Mouse (Mus musculus) neural tube, embryonic 12.5 days (tissue): ENCODE measurements around the gene Tgif2. TPM values are rescaled to one million over a fixed set of nuclear protein-coding genes. Genes with fewer than 3 reads are reported as not detected.

Experiments
- ATAC-seq: fragments of 200-750 bp; cut with Nextera tagmentation; 2 replicates; pipeline ENCODE4 v1.8.0; 2017; ENCODE audit warnings: low read depth, mild to moderate bottlenecking, moderate TSS enrichment, moderate library complexity; ENCODE audit not compliant: low FRiP score
- H3K27ac ChIP-seq: fragments of 300-500 bp; sonication (generic); 2 replicates; pipeline ENCODE4 v1.5.1; 2016
- H3K27me3 ChIP-seq: fragments of 300-500 bp; sonication (generic); replicated peaks from 2 replicates; pipeline ENCODE4 v1.6.1; 2016; ENCODE audit warnings: mild to moderate bottlenecking
- H3K36me3 ChIP-seq: fragments of 300-500 bp; sonication (generic); 2 replicates; pipeline ENCODE4 v1.6.1; 2016; ENCODE audit warnings: mild to moderate bottlenecking
- H3K4me1 ChIP-seq: fragments of 300-500 bp; sonication (generic); 2 replicates; pipeline ENCODE4 v1.6.1; 2016
- H3K4me2 ChIP-seq: fragments of 300-500 bp; sonication (generic); replicated peaks from 2 replicates; pipeline ENCODE4 v1.6.1; 2016; ENCODE audit warnings: mild to moderate bottlenecking
- H3K4me3 ChIP-seq: fragments of 300-500 bp; sonication (generic); 2 replicates; pipeline ENCODE4 v1.5.1; 2016
- H3K9ac ChIP-seq: fragments of 300-500 bp; sonication (generic); 2 replicates; pipeline ENCODE4 v1.6.1; 2016; ENCODE audit warnings: mild to moderate bottlenecking
- H3K9me3 ChIP-seq: fragments of 300-500 bp; sonication (generic); 2 replicates; pipeline ENCODE4 v1.6.1; 2016; ENCODE audit warnings: mild to moderate bottlenecking
- WGBS: fragments of 180-500 bp; shearing (Covaris S2); methylation state at CpG from one replicate; pipeline ENCODE4 v1.1.7; 2016; 5-methylcytosine and 5-hydroxymethylcytosine counted together
- polyA plus RNA-seq: library from polyadenylated mRNA; unstranded; fragments of >200 nt; fragmentation: Nextera tagmentation; extraction: Ambion mirVana; gene quantifications from 2 replicates; pipeline ENCODE4 v1.2.1, GENCODE M21; 2016

The Tgif2 gene
- polyA plus RNA-seq, 1 experiment from 2014 or later, result 61.7 TPM

- 3% methylated on average over 28 of the region's 28 CpGs for WGBS
- H3K9ac ChIP-seq, result peak overlapping the region; percentile 98
- no peak for ATAC-seq
These were observed 23.8 kb downstream of the Tgif2 start for GRCm38 (mm10) chr2:156863487-156864160.

GRCm38 (mm10) chr2:156864481-156864880, 24.7 kb downstream of the Tgif2 start:
- Histone ChIP-seq H3K9ac (no peak overlapping the region), H3K27me3 (no peaks in the 10 kb centered on the region), H3K9me3 (no peaks in the 10 kb centered on the region), H3K27ac (no peak overlapping the region), H3K4me1 (peaks cover 19% of the 10 kb centered on the region), H3K4me2 (peak overlapping the region; percentile 93), H3K36me3 (peaks cover 38% of the 10 kb centered on the region), H3K4me3 (peak overlapping the region; percentile 97; the same call in 1 of the 2 replicates)
- no peak for ATAC-seq
- 87% methylated on average over 3 of the region's 3 CpGs for WGBS

More at GRCm38 (mm10) chr2:156863487-156864160, 23.8 kb downstream of the Tgif2 start:
- H3K4me2 ChIP-seq, result peak overlapping the region; percentile 93
- no peaks in the 10 kb centered on the region for H3K27me3 ChIP-seq
- peaks cover 19% of the 10 kb centered on the region for H3K4me1 ChIP-seq
- H3K36me3 ChIP-seq, result peaks cover 30% of the 10 kb centered on the region
- no peaks in the 10 kb centered on the region for H3K9me3 ChIP-seq
- peak overlapping the region; percentile 51; the same call in 1 of the 2 replicates for H3K27ac ChIP-seq
- H3K4me3 ChIP-seq, result peak overlapping the region; percentile 97

- H3K4me2 ChIP-seq, result no peak overlapping the region
- ATAC-seq, result no peak
- no peak overlapping the region for H3K9ac ChIP-seq
- peaks cover 6% of the 10 kb centered on the region for H3K4me1 ChIP-seq
- no peaks in the 10 kb centered on the region for H3K27me3 ChIP-seq
- H3K4me3 ChIP-seq, result no peak overlapping the region
- peaks cover 71% of the 10 kb centered on the region for H3K36me3 ChIP-seq
- no peaks in the 10 kb centered on the region for H3K9me3 ChIP-seq
- 87% methylated on average over 8 of the region's 8 CpGs for WGBS
- H3K27ac ChIP-seq, result no peak overlapping the region
These were observed 29.2 kb downstream of the Tgif2 start for GRCm38 (mm10) chr2:156868994-156869393.

GRCm38 (mm10) chr2:156869554-156869953, 29.7 kb downstream of the Tgif2 start:
- no peaks in the 10 kb centered on the region for H3K27me3 ChIP-seq
- no peaks in the 10 kb centered on the region for H3K9me3 ChIP-seq
- peaks cover 76% of the 10 kb centered on the region for H3K36me3 ChIP-seq
- H3K4me2 ChIP-seq, result no peak overlapping the region
- no peak overlapping the region for H3K4me3 ChIP-seq
- peaks cover under 1% of the 10 kb centered on the region; the same call in 1 of the 2 replicates for H3K4me1 ChIP-seq
- no peak overlapping the region for H3K27ac ChIP-seq
- no peak for ATAC-seq
- H3K9ac ChIP-seq, result no peak overlapping the region
- WGBS, result 91% methylated on average over 7 of the region's 7 CpGs

- H3K4me1 ChIP-seq, result no peaks in the 10 kb centered on the region
- 71% methylated on average over 6 of the region's 6 CpGs for WGBS
- H3K4me2 ChIP-seq, result no peak overlapping the region
- H3K9ac ChIP-seq, result no peak overlapping the region
- no peak overlapping the region for H3K27ac ChIP-seq
- H3K9me3 ChIP-seq, result no peaks in the 10 kb centered on the region
- H3K36me3 ChIP-seq, result peaks cover 78% of the 10 kb centered on the region
- no peaks in the 10 kb centered on the region for H3K27me3 ChIP-seq
- no peak for ATAC-seq
- no peak overlapping the region for H3K4me3 ChIP-seq
These were observed 30.7 kb downstream of the Tgif2 start for GRCm38 (mm10) chr2:156870519-156870918.

- Histone ChIP-seq H3K4me3 (no peak overlapping the region), H3K9me3 (no peaks in the 10 kb centered on the region), H3K27ac (no peak overlapping the region), H3K4me2 (no peak overlapping the region), H3K4me1 (no peaks in the 10 kb centered on the region), H3K36me3 (peaks cover 50% of the 10 kb centered on the region), H3K27me3 (no peaks in the 10 kb centered on the region), H3K9ac (no peak overlapping the region)
- ATAC-seq, result no peak; the same call in 1 of the 2 replicates
- WGBS, result 39% methylated on average over 5 of the region's 5 CpGs
These were observed 33.8 kb downstream of the Tgif2 start for GRCm38 (mm10) chr2:156873629-156874028.

GRCm38 (mm10) chr2:156874047-156874759, 34.4 kb downstream of the Tgif2 start:
- no peak for ATAC-seq
- no peak overlapping the region for H3K9ac ChIP-seq
- no peaks in the 10 kb centered on the region for H3K9me3 ChIP-seq
- no peak overlapping the region for H3K4me3 ChIP-seq
- no peaks in the 10 kb centered on the region for H3K27me3 ChIP-seq
- no peaks in the 10 kb centered on the region for H3K4me1 ChIP-seq
- WGBS, result 93% methylated on average over 8 of the region's 8 CpGs
- H3K27ac ChIP-seq, result no peak overlapping the region
- peaks cover 44% of the 10 kb centered on the region for H3K36me3 ChIP-seq
- no peak overlapping the region for H3K4me2 ChIP-seq

GRCm38 (mm10) chr2:156874760-156875510, 35.1 kb downstream of the Tgif2 start:
- H3K9me3 ChIP-seq, result no peaks in the 10 kb centered on the region
- H3K27me3 ChIP-seq, result no peaks in the 10 kb centered on the region
- no peak for ATAC-seq
- no peak overlapping the region for H3K27ac ChIP-seq
- 98% methylated on average over 4 of the region's 4 CpGs for WGBS
- no peak overlapping the region for H3K4me2 ChIP-seq
- H3K9ac ChIP-seq, result no peak overlapping the region
- H3K36me3 ChIP-seq, result peaks cover 37% of the 10 kb centered on the region
- H3K4me3 ChIP-seq, result no peak overlapping the region
- H3K4me1 ChIP-seq, result no peaks in the 10 kb centered on the region

GRCm38 (mm10) chr2:156877726-156878125, 37.9 kb downstream of the Tgif2 start:
- H3K27me3 ChIP-seq, result no peaks in the 10 kb centered on the region
- H3K27ac ChIP-seq, result no peak overlapping the region
- WGBS, result 73% methylated on average over 9 of the region's 9 CpGs
- H3K4me2 ChIP-seq, result no peak overlapping the region
- H3K9ac ChIP-seq, result no peak overlapping the region
- peaks cover 17% of the 10 kb centered on the region for H3K36me3 ChIP-seq
- ATAC-seq, result no peak
- no peaks in the 10 kb centered on the region for H3K4me1 ChIP-seq
- no peaks in the 10 kb centered on the region for H3K9me3 ChIP-seq
- no peak overlapping the region for H3K4me3 ChIP-seq

- 82% methylated on average over 3 of the region's 3 CpGs for WGBS
- H3K4me2 ChIP-seq, result no peak overlapping the region
- no peak overlapping the region for H3K4me3 ChIP-seq
- H3K27me3 ChIP-seq, result no peaks in the 10 kb centered on the region
- H3K4me1 ChIP-seq, result no peaks in the 10 kb centered on the region
- no peak overlapping the region for H3K9ac ChIP-seq
- H3K27ac ChIP-seq, result no peak overlapping the region
- peaks cover 4% of the 10 kb centered on the region; the same call in 1 of the 2 replicates for H3K36me3 ChIP-seq
- no peak for ATAC-seq
- no peaks in the 10 kb centered on the region for H3K9me3 ChIP-seq
These were observed 39.7 kb downstream of the Tgif2 start for GRCm38 (mm10) chr2:156879541-156879940.

- no peaks in the 10 kb centered on the region for H3K4me1 ChIP-seq
- WGBS, result 42% methylated on average over 10 of the region's 10 CpGs
- no peaks in the 10 kb centered on the region for H3K9me3 ChIP-seq
- no peak for ATAC-seq
- H3K36me3 ChIP-seq, result no peaks in the 10 kb centered on the region
- no peaks in the 10 kb centered on the region for H3K27me3 ChIP-seq
- no peak overlapping the region for H3K4me2 ChIP-seq
- no peak overlapping the region for H3K27ac ChIP-seq
- H3K9ac ChIP-seq, result no peak overlapping the region
- H3K4me3 ChIP-seq, result no peak overlapping the region
These were observed 42.7 kb downstream of the Tgif2 start for GRCm38 (mm10) chr2:156882431-156883001.
